Mouse (Mus musculus) testis, postnatal 14 days (tissue): ENCODE data around the gene Mlf1.

Source experiments
- DNase-seq: peaks from one replicate; pipeline ENCODE4 v3.0.0; 2021; ENCODE audit warnings: low spot score

Mlf1 gene

GRCm38 (mm10) chr3:67373872-67374271, at the start of gene Mlf1:
Mlf1 (plus strand) TSS chr3:67374097.
- peak; percentile 93 for DNase-seq

- no peak for DNase-seq
Measured at GRCm38 (mm10) chr3:67339558-67339957, 34.3 kb upstream of the Mlf1 start.

DNA sequence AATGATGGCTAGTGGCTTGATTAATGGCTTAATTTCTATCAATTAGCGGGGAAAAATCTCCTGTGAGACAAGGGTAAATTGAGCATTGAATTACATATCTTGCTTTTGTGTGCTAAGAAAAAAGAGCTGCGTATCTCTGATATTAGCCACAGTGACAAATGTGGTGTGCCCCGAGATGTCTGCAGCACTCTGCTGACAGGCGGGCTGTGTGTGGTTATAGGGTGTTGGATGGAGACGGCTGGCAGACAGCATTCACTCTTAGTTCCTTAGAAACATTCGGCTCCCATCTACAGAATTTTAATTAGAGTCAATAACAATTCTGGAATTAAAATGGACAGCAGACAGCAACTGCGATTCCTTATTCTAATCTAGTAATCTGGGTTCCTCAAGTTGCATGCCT, 33.0 kb upstream of the Mlf1 start:
- no peak for DNase-seq

DNA sequence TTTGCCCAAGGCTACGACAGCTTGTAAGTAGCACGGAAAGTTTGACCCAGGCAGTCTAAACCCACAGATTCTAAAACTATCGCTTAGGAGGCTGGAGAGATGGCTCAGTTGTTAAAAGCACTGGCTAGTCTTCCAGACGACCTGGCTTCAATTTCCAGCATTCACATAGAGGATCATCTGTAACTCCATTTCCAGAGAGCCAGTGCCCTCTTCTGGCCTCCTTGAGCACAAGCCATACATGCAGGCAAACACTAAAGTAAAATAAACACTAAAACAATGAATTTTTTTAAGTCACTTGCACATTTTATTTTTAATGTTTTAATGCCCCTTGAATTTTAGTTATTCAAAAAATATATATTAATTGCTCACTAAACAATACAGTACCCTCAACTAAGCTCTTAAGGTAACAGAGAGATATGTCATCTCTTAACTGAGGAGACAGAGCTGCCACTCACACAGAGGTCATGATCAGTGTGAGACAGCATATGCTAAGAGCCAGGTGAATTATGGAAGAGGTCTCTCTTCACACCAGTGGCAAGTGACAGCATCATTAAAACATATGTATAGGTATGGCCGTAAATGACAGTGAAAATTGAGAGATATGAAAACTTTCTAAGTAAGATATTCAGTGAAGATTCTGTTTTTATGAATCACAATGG, 30.8 kb upstream of the Mlf1 start:
- DNase-seq = no peak

GRCm38 (mm10) chr3:67344599-67344998, 29.3 kb upstream of the Mlf1 start:
- no peak for DNase-seq

- no peak for DNase-seq
Measured at GRCm38 (mm10) chr3:67346674-67347073, 27.2 kb upstream of the Mlf1 start.

GRCm38 (mm10) chr3:67351406-67352127, 22.3 kb upstream of the Mlf1 start:
- no peak for DNase-seq

DNA sequence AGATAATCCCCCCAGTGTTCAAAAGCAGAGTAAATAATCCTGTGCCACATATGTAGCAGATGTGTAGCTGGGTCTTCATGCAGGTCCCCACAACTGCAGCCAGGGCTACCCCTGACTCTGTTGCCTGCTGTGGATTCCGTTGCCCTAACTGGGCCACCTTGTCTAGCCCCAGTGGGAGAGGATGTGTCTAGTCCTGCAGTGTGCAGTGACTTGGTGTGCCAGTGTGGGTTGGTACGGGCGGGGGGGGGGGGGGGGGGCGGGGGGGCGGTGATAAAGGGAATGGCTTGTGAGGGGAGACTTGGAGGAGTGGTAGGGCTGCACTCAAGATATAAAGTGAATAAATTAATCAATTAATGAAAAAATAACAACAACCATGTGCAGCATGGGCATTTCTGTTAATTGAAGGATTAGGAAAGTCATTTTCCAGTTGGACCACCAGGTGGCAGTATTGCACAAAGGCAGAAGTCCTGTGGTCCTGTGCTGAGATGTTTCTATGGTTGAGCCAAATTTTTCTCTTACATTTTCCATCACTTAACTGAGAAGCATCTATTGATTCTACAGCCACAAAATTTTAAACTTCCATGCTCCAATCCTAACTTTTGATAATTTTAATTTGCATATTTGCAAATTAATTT, 21.7 kb upstream of the Mlf1 start:
- no peak for DNase-seq

GRCm38 (mm10) chr3:67352763-67353149, 21.1 kb upstream of the Mlf1 start:
- no peak for DNase-seq

- no peak for DNase-seq
Measured at GRCm38 (mm10) chr3:67358376-67358775, 15.5 kb upstream of the Mlf1 start.

DNA sequence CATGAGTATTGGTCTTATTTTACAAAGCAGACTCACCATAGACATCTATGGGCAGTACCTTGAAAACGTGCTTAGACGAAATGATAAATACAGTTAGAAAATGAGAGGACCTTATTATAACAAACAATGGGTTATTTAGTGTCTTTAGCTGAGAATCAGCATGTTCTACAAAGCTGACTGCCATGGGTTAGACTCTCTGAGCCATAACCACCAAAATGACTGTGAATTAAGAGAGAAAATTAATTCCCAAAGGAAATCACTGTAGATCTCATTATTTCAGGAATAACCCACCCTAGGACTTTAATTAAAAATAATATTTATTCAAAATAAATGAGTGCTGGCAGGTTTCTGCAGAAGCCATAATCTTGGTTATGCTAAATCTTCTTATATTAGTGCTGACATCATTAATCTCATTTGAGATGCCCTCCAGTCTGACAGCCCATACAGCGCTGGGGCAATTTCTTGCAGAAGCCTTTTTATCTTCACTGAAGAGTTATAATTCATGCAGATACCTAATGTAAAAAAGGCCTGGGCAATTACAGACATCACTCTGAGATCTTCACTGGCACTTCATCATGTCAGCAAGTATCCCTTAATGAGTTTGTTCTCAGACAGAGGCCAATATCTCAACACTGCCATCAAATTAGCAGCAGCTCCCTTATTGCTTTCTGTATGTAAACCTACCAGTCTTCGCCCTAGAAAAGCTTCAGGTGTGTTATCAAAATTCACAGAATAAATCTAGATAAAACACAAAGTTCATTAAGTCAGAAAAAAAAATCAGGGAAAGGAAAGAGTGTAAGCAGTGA, 7.6 kb upstream of the Mlf1 start:
- no peak for DNase-seq

- DNase-seq = no peak
Measured at GRCm38 (mm10) chr3:67367481-67367880, 6.4 kb upstream of the Mlf1 start.

GRCm38 (mm10) chr3:67369407-67370079, 4.4 kb upstream of the Mlf1 start:
- no peak for DNase-seq

- DNase-seq = no peak
Measured at GRCm38 (mm10) chr3:67372194-67372593, 1.7 kb upstream of the Mlf1 start.

GRCm38 (mm10) chr3:67372781-67373180, 1.1 kb upstream of the Mlf1 start:
- DNase-seq = no peak

- DNase-seq = no peak
Measured at GRCm38 (mm10) chr3:67374360-67374778, 472 bp downstream of the Mlf1 start.

DNA sequence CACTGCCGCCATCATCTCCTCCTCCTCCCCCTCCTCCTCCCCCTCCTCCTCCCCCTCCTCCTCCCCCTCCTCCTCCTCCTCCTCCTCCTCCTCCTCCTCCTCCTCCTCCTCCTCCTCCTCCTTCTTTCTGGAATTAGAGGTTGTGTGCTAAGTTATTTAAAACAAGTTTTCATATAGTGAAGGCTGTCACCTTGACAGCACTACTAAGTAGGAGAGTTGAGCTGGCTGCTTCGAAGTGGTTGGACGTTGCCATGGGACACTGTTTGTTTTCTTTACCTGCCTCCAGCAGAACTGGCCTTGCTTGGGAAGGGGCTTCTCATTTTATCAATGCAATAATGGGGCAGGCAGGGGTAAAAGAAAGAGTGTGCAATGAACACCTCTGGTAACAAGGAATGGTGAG, 1.2 kb downstream of the Mlf1 start, which contains the start of gene Gm17402:
Gm17402 (minus strand) TSS at position 101 of the 400 bp plus-strand sequence.
- DNase-seq = no peak

GRCm38 (mm10) chr3:67378215-67378614, 4.3 kb downstream of the Mlf1 start:
- DNase-seq = no peak

DNA sequence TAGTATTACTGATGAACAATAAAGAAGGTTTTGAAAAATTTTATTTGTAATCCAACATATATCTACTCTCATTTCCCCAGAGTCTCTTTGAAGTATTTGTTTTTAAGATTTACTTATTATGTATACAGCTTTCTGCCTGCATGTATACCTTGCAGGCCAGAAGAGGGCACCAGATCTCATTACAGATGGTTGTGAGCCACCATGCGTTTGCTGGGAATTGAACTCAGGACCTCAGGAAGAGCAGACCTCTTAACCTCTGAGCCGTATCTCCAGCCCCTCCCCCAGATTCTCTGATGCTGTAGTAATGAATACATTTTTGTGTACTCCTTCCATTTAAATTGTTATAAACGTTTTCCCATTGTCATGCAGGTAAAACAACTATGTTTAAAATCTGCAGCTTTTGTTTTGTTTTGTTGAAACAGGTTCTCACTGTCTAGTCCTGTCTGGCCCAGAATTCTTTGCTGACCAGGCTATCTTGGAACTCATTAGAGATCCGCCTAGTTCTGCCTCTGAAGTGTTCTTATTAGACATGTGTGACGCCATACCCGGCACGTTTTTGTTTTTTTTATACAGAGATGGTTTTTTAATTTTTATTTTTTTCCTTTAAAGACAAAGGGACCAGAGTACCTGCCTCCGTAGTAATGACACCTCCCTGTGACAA, 55.6 kb downstream of the Mlf1 start:
- no peak for DNase-seq

DNA sequence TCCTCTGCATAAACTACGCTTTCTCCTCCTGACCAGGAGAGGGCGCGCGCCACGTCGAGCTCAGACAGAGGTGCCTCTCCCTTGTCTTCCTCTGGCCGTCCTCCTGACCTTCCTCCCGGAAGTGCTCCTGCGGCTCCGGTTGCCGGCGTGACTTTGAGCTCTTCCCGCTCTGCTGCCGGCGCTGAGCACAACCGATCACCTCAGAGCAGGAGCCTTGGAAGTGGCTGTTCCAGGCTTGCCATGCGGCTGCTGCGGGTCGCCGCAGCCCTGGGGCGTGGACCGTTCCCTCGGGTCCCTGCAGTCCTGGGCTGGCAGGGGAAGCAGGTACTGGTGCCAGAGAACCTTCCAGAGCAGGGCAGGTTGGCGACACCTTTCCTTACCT, 56.1 kb downstream of the Mlf1 start, which contains the start of gene Gfm1:
Gfm1 (plus strand) TSS at position 98 of the 382 bp plus-strand sequence.
- peak; percentile 86 for DNase-seq

DNA sequence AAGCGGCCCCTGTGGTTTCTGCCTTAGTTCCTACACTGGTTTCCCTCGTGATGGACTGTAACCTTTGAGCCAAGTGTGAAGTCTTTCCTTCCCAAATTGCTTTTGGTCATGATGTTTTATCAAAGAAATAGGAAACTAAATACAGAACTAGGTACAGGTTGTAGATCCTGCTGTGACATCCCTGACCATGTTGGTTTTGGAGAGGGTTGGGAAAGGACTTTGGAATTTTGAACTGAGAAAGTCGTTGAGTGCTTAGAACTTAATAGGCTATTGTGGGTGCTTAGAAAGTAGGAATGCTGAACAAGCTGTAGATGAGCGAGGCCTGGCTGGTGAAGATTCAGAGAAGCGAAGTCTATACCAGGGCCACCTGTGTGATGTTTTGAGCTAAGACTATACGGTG, 60.1 kb downstream of the Mlf1 start:
- no peak for DNase-seq
